Mouse (Mus musculus) forebrain, embryonic 11.5 days (tissue): ENCODE results near the gene Hipk2. TPM values are rescaled to one million over a fixed set of nuclear protein-coding genes. Genes with fewer than 3 reads are reported as not detected.
A peak's percentile ranks its signal among the peaks of the same experiment; 100 is the strongest.

ENCODE experiments used
- ATAC-seq: fragments of 200-750 bp; cut with Nextera tagmentation; replicated peaks from 2 replicates; pipeline ENCODE4 v1.8.0; 2017; ENCODE audit warnings: moderate TSS enrichment; ENCODE audit not compliant: low FRiP score
- DNase-seq: peaks from one replicate; pipeline ENCODE4 v3.0.0-alpha.2; 2017; ENCODE audit warnings: low spot score
- H3K27ac ChIP-seq: fragments of 300-500 bp; sonication (generic); 2 replicates; pipeline ENCODE4 v1.5.1; 2014; ENCODE audit warnings: low read depth, low read length
- H3K27me3 ChIP-seq: fragments of 300-500 bp; sonication (generic); 2 replicates; pipeline ENCODE4 v1.6.1; 2014; ENCODE audit warnings: mild to moderate bottlenecking, low read length, mixed read lengths; ENCODE audit not compliant: control insufficient read depth, insufficient read depth
- H3K36me3 ChIP-seq: fragments of 300-500 bp; sonication (generic); 2 replicates; pipeline ENCODE4 v1.6.1; 2014; ENCODE audit warnings: mild to moderate bottlenecking, low read length, moderate library complexity, mixed read lengths; ENCODE audit not compliant: control insufficient read depth, insufficient read depth
- H3K4me1 ChIP-seq: fragments of 300-500 bp; sonication (generic); replicated peaks from 2 replicates; pipeline ENCODE4 v1.6.1; 2014; ENCODE audit warnings: low read length, mixed read lengths; ENCODE audit not compliant: control insufficient read depth, insufficient read depth
- H3K4me2 ChIP-seq: fragments of 300-500 bp; sonication (generic); 2 replicates; pipeline ENCODE4 v1.6.1; 2014; ENCODE audit warnings: low read depth, mild to moderate bottlenecking, low read length, moderate library complexity, mixed read lengths; ENCODE audit not compliant: severe bottlenecking
- H3K4me3 ChIP-seq: fragments of 300-500 bp; sonication (generic); 2 replicates; pipeline ENCODE4 v1.5.1; 2014; ENCODE audit warnings: low read depth, low read length
- H3K9ac ChIP-seq: fragments of 300-500 bp; sonication (generic); 2 replicates; pipeline ENCODE4 v1.6.1; 2014; ENCODE audit warnings: low read length
- H3K9me3 ChIP-seq: fragments of 300-500 bp; sonication (generic); 2 replicates; pipeline ENCODE4 v1.6.1; 2016; ENCODE audit warnings: low read length, mixed read lengths; ENCODE audit not compliant: control insufficient read depth
- WGBS: fragments of 180-500 bp; shearing (Covaris S2); extraction: QIAGEN DNeasy Blood & Tissue Kit; methylation state at CpG from one replicate; pipeline ENCODE4 v1.1.7; 2014; 5-methylcytosine and 5-hydroxymethylcytosine counted together
- polyA plus RNA-seq: library from polyadenylated mRNA; unstranded; fragments of >200 nt; fragmentation: Nextera tagmentation; extraction: Ambion mirVana; gene quantifications from 2 replicates; pipeline ENCODE4 v1.2.1, GENCODE M21; 2014

Gene Hipk2
- polyA plus RNA-seq, 1 experiment from 2014 or later, result 31.0 TPM

DNA sequence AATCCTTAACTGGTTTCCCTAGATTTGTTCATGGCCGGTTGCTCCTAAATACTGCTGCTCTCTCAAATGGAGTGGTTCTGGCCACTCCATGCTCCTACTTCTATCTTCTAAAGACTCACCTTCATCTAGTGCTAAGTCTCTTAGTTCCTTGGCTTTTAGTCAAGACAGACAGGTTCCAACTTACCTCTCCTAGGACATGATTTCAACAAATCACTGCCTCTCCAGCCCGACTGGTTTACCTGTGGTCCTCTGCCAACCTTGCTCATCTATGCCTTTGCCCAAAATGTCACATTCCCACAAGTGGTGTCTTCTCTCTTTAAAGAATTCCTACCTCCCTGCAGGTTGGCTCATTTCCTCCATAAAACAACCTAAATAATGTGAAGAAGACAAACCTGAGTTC lies 1.7 kb upstream of the Hipk2 start:
- Histone ChIP-seq H3K4me2 (no peak overlapping the region), H3K27ac (no peak overlapping the region), H3K4me3 (no peak overlapping the region), H3K4me1 (peaks cover 6% of the 10 kb centered on the region; the same call in 1 of the 2 replicates), H3K27me3 (no peaks in the 10 kb centered on the region; the same call in 1 of the 2 replicates), H3K9ac (no peak overlapping the region), H3K9me3 (no peaks in the 10 kb centered on the region), H3K36me3 (no peaks in the 10 kb centered on the region)
- no peak for ATAC-seq
- WGBS, result 88% methylated on average over 2 of the region's 2 CpGs
- DNase-seq, result no peak

DNA sequence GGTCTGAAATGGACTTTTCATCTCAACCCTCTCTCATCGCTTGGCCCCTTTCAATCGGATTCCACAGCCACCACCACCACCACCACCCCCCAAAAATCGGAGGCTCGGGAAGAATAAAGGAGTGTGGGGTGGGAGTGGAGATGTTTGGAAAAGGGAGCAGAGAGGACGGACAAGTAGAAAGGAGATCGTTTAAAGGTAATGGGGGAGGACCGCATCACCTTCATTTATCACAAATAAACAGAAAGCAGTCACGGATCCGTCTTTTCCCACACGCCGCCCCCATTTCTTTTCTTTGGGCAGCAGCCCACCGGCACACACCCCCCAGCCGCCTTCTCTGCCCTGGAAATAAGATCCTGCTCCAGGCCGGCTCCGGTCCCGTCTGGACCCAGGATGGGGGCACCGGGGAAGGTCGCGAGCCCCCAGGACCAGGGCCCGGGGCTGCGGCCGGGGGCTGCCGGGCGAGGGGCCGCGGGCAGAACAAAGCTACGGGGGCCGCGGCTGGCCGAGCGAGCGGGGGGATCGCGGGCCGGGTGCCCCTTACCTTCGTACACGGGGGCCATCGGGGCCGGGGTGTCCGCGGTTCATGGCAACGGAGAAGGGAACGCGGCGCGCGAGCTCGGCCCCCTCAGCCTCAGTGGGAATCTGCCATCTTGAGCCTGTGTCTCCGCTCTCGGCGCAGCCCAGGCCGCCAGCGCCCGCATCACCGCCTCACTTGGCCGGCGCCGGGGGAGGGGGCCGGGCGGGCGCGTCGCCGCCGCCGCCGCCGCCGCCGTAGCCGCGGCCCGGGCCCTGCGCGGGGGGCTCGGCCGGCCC lies 501 bp downstream of the Hipk2 start, which contains the start of gene Tbxas1:
Gene Tbxas1 (plus strand): TSS at position 147 of the 813 bp plus-strand sequence.
- DNase-seq (peak; percentile 81), ATAC-seq (peak; percentile 7)
- Histone ChIP-seq H3K9ac (peak within 1 kb of the TSS; percentile 99), H3K9me3 (no peaks in the 10 kb centered on the region), H3K27ac (peak within 1 kb of the TSS; percentile 93), H3K4me1 (peaks cover 19% of the 10 kb centered on the region), H3K4me3 (peak within 1 kb of the TSS; percentile 99), H3K36me3 (no peaks in the 10 kb centered on the region), H3K4me2 (peak within 1 kb of the TSS; percentile 48), H3K27me3 (no peaks in the 10 kb centered on the region)
- under 1% methylated on average over 55 of the region's 77 CpGs for WGBS

DNA sequence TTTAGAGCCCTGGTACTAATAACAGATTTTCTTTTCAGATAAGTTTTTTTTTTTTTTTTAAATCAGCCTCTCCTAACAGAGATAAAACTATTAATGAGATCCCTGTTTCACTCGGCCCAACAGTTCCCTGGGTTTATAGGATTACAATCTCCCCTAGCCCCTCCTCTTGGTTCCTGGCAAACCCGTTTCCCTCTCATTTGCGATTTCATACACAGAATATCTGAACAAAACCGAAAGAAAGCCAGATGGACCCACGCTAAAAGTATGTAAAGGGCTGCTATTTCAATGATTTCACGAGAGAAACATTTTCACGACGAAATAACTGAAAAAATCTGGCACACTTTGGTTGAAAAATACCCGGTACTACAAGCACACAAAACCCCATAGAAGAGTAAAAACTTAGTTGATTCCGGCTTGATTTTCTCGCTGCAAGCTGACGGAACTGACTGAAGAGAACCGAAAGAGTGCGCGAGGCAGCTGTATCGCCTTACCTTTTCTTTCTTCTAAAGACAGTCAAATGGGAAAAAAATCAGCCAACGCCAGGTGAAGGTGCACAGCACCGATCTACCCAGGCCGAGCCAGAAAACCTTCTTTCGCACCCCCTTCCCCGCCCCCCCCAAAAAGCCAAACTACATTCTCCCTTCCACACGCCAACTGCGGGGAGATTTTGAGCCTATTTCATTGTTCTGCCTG lies 1.3 kb downstream of the Hipk2 start:
- ATAC-seq, result no peak
- H3K9ac ChIP-seq, result peak overlapping the region; percentile 99
- peak overlapping the region; percentile 99 for H3K4me3 ChIP-seq
- DNase-seq, result peak; percentile 59
- H3K27me3 ChIP-seq, result no peaks in the 10 kb centered on the region
- WGBS, result under 1% methylated on average over 23 of the region's 23 CpGs
- H3K4me2 ChIP-seq, result peak overlapping the region; percentile 48
- H3K4me1 ChIP-seq, result peaks cover 19% of the 10 kb centered on the region
- peak overlapping the region; percentile 93 for H3K27ac ChIP-seq
- H3K9me3 ChIP-seq, result no peaks in the 10 kb centered on the region
- H3K36me3 ChIP-seq, result no peaks in the 10 kb centered on the region

DNA sequence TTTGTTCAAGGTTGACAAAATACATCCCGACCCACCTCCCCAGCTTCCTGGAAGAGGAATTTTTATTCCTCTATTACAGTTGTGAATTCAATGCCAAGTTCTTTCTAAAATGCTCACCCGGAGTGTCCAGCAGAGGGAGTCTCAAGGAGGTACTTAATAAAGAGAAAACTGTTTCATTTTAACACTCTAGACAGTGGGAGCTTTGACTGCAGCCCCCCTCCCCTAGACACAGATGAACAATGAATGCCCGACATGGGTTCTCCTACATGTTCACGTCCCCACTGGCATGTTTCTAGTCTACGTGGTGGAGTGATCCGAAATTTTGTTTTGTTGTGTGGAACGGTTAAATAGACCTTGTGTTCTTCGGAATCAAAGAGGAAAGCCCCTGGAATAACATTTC lies 1.9 kb downstream of the Hipk2 start:
- H3K4me1 ChIP-seq, result peaks cover 19% of the 10 kb centered on the region
- peak; percentile 51; the same call in 1 of the 2 replicates for ATAC-seq
- DNase-seq, result peak; percentile 66
- no peaks in the 10 kb centered on the region for H3K27me3 ChIP-seq
- H3K4me3 ChIP-seq, result peak overlapping the region; percentile 99
- H3K9me3 ChIP-seq, result no peaks in the 10 kb centered on the region
- H3K27ac ChIP-seq, result no peak overlapping the region
- H3K4me2 ChIP-seq, result peak overlapping the region; percentile 48
- H3K36me3 ChIP-seq, result no peaks in the 10 kb centered on the region
- WGBS, result 4% methylated on average over 8 of the region's 8 CpGs
- H3K9ac ChIP-seq, result peak overlapping the region; percentile 99; the same call in 1 of the 2 replicates

DNA sequence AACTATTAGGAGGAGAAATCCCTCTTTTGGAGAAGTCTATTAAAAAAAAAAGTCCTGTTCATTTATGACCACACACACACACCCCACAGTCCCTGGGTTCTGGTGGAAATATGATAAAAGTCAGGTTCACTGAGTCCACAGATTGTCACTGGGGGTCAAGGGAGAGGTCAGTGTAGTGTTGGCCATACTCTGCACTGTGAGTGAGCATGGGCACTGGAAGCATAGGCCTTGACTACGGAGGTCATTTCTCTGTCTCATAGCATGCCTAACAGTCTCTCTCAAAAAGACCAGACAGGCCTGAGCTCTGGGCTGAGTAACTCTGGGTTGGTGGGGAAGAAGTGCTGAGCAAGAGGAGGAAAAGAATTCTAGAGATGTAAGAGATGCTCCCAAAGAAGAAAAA lies 2.6 kb downstream of the Hipk2 start:
- no peak for ATAC-seq

GRCm38 (mm10) chr6:38871051-38871450 lies 4.9 kb downstream of the Hipk2 start:
- Histone ChIP-seq H3K4me3 (no peak overlapping the region), H3K27ac (no peak overlapping the region)

More for the DNA sequence above, 2.6 kb downstream of the Hipk2 start:
- peak overlapping the region; percentile 99; the same call in 1 of the 2 replicates for H3K4me3 ChIP-seq
- peaks cover 19% of the 10 kb centered on the region for H3K4me1 ChIP-seq
- 69% methylated on average over 1 of the region's 1 CpGs for WGBS
- H3K27me3 ChIP-seq, result no peaks in the 10 kb centered on the region
- H3K27ac ChIP-seq, result no peak overlapping the region
- H3K36me3 ChIP-seq, result no peaks in the 10 kb centered on the region
- H3K9ac ChIP-seq, result 0 out of 2 replicates have a peak overlapping the region, but pooled peaks have one; percentile 1
- no peak for DNase-seq
- H3K9me3 ChIP-seq, result no peaks in the 10 kb centered on the region
- peak overlapping the region; percentile 48 for H3K4me2 ChIP-seq

GRCm38 (mm10) chr6:38870070-38870469 lies 5.9 kb downstream of the Hipk2 start:
- 9% methylated on average over 2 of the region's 2 CpGs for WGBS
- Histone ChIP-seq H3K4me1 (peaks cover 19% of the 10 kb centered on the region), H3K9me3 (no peaks in the 10 kb centered on the region), H3K27ac (no peak overlapping the region), H3K9ac (no peak overlapping the region), H3K27me3 (no peaks in the 10 kb centered on the region), H3K4me3 (no peak overlapping the region), H3K36me3 (no peaks in the 10 kb centered on the region), H3K4me2 (no peak overlapping the region)
- no peak for DNase-seq
- ATAC-seq, result no peak

More at GRCm38 (mm10) chr6:38871051-38871450, 4.9 kb downstream of the Hipk2 start:
- DNase-seq, result no peak
- no peaks in the 10 kb centered on the region for H3K27me3 ChIP-seq
- H3K4me2 ChIP-seq, result no peak overlapping the region
- 9% methylated on average over 7 of the region's 7 CpGs for WGBS
- no peak for ATAC-seq
- no peaks in the 10 kb centered on the region for H3K36me3 ChIP-seq
- H3K9ac ChIP-seq, result no peak overlapping the region
- H3K4me1 ChIP-seq, result peaks cover 19% of the 10 kb centered on the region
- H3K9me3 ChIP-seq, result no peaks in the 10 kb centered on the region

GRCm38 (mm10) chr6:38868974-38869373 lies 7.0 kb downstream of the Hipk2 start:
- 90% methylated on average over 1 of the region's 1 CpGs for WGBS
- no peak overlapping the region for H3K9ac ChIP-seq
- no peak overlapping the region for H3K4me3 ChIP-seq
- H3K4me2 ChIP-seq, result no peak overlapping the region
- H3K36me3 ChIP-seq, result no peaks in the 10 kb centered on the region
- no peaks in the 10 kb centered on the region for H3K27me3 ChIP-seq
- ATAC-seq, result no peak
- H3K27ac ChIP-seq, result no peak overlapping the region
- H3K9me3 ChIP-seq, result no peaks in the 10 kb centered on the region
- DNase-seq, result no peak
- peaks cover 19% of the 10 kb centered on the region for H3K4me1 ChIP-seq
